Mouse (Mus musculus) liver, embryonic 16.5 days (tissue): ENCODE measurements around the gene Inpp5a. TPM values are rescaled to one million over a fixed set of nuclear protein-coding genes. Genes with fewer than 3 reads are reported as not detected.

Experiments
- ATAC-seq: fragments of 200-750 bp; cut with Nextera tagmentation; 2 replicates; pipeline ENCODE4 v1.8.0; 2017; ENCODE audit warnings: low read depth, mild to moderate bottlenecking, moderate number of reproducible peaks, moderate library complexity
- H3K27ac ChIP-seq: fragments of 300-500 bp; sonication (generic); 2 replicates; pipeline ENCODE4 v1.5.1; 2014; ENCODE audit warnings: mild to moderate bottlenecking, low read length
- H3K27me3 ChIP-seq: fragments of 300-500 bp; sonication (generic); 2 replicates; pipeline ENCODE4 v1.6.1; 2014; ENCODE audit warnings: low read depth, low read length, mixed read lengths; ENCODE audit not compliant: control insufficient read depth, insufficient read depth
- H3K36me3 ChIP-seq: fragments of 300-500 bp; sonication (generic); 2 replicates; pipeline ENCODE4 v1.6.1; 2014; ENCODE audit warnings: mild to moderate bottlenecking; ENCODE audit not compliant: control insufficient read depth, insufficient read depth
- H3K4me1 ChIP-seq: fragments of 300-500 bp; sonication (generic); 2 replicates; pipeline ENCODE4 v1.6.1; 2014; ENCODE audit warnings: low read depth, low read length, mixed read lengths; ENCODE audit not compliant: control insufficient read depth
- H3K4me2 ChIP-seq: fragments of 300-500 bp; sonication (generic); 2 replicates; pipeline ENCODE4 v1.6.1; 2014; ENCODE audit warnings: low read depth, low read length, mixed read lengths
- H3K4me3 ChIP-seq: fragments of 300-500 bp; sonication (generic); 2 replicates; pipeline ENCODE4 v1.5.1; 2014; ENCODE audit warnings: low read depth, mild to moderate bottlenecking, low read length
- H3K9ac ChIP-seq: fragments of 300-500 bp; sonication (generic); 2 replicates; pipeline ENCODE4 v1.6.1; 2014; ENCODE audit warnings: low read depth, low read length
- H3K9me3 ChIP-seq: fragments of 300-500 bp; sonication (generic); replicated peaks from 2 replicates; pipeline ENCODE4 v1.6.1; 2016; ENCODE audit warnings: low read length; ENCODE audit not compliant: control insufficient read depth
- WGBS: fragments of 180-500 bp; shearing (Covaris S2); extraction: QIAGEN DNeasy Blood & Tissue Kit; methylation state at CpG from one replicate; pipeline ENCODE4 v1.1.7; 2014; ENCODE audit not compliant: insufficient replicate concordance; 5-methylcytosine and 5-hydroxymethylcytosine counted together
- polyA plus RNA-seq: library from polyadenylated mRNA; unstranded; fragments of >200 nt; fragmentation: Nextera tagmentation; extraction: Ambion mirVana; gene quantifications from 2 replicates; pipeline ENCODE4 v1.2.1, GENCODE M21; 2015

Inpp5a gene
- polyA plus RNA-seq, 1 experiment from 2014 or later, result 3.5 TPM

GRCm38 (mm10) chr7:139401791-139402190 lies 12.9 kb downstream of the Inpp5a start:
- Histone ChIP-seq H3K9me3 (no peaks in the 10 kb centered on the region), H3K4me1 (peaks cover 9% of the 10 kb centered on the region), H3K27ac (no peak overlapping the region), H3K36me3 (no peaks in the 10 kb centered on the region), H3K4me3 (no peak overlapping the region), H3K27me3 (no peaks in the 10 kb centered on the region), H3K4me2 (no peak overlapping the region), H3K9ac (no peak overlapping the region)
- ATAC-seq, result no peak
- WGBS, result 62% methylated on average over 8 of the region's 8 CpGs

- Histone ChIP-seq H3K27ac (no peak overlapping the region; the same call in 1 of the 2 replicates), H3K36me3 (no peaks in the 10 kb centered on the region), H3K4me3 (no peak overlapping the region), H3K27me3 (no peaks in the 10 kb centered on the region), H3K9ac (no peak overlapping the region), H3K4me2 (peak overlapping the region; percentile 9; the same call in 1 of the 2 replicates), H3K9me3 (no peaks in the 10 kb centered on the region), H3K4me1 (peaks cover 9% of the 10 kb centered on the region)
- WGBS, result 45% methylated on average over 4 of the region's 4 CpGs
- no peak for ATAC-seq
Observed at GRCm38 (mm10) chr7:139402721-139403120, 13.8 kb downstream of the Inpp5a start.

- no peaks in the 10 kb centered on the region for H3K9me3 ChIP-seq
- H3K4me3 ChIP-seq, result no peak overlapping the region
- H3K4me1 ChIP-seq, result no peaks in the 10 kb centered on the region
- no peaks in the 10 kb centered on the region for H3K36me3 ChIP-seq
- ATAC-seq, result no peak
- no peak overlapping the region for H3K27ac ChIP-seq
- H3K9ac ChIP-seq, result no peak overlapping the region
- no peak overlapping the region for H3K4me2 ChIP-seq
- WGBS, result 38% methylated on average over 2 of the region's 2 CpGs
- no peaks in the 10 kb centered on the region for H3K27me3 ChIP-seq
Observed at GRCm38 (mm10) chr7:139406581-139406980, 17.7 kb downstream of the Inpp5a start.

- Histone ChIP-seq H3K9me3 (no peaks in the 10 kb centered on the region), H3K27ac (no peak overlapping the region), H3K36me3 (no peaks in the 10 kb centered on the region), H3K4me3 (no peak overlapping the region), H3K4me1 (no peaks in the 10 kb centered on the region), H3K27me3 (no peaks in the 10 kb centered on the region), H3K4me2 (no peak overlapping the region), H3K9ac (no peak overlapping the region)
- no peak for ATAC-seq
Observed at GRCm38 (mm10) chr7:139407966-139408365, 19.1 kb downstream of the Inpp5a start.

- 71% methylated on average over 5 of the region's 5 CpGs for WGBS
- no peaks in the 10 kb centered on the region for H3K27me3 ChIP-seq
- ATAC-seq, result no peak
Observed at GRCm38 (mm10) chr7:139409903-139410302, 21.0 kb downstream of the Inpp5a start.

GRCm38 (mm10) chr7:139412223-139412950 lies 23.5 kb downstream of the Inpp5a start:
- 26% methylated on average over 8 of the region's 8 CpGs for WGBS
- no peaks in the 10 kb centered on the region for H3K4me1 ChIP-seq
- ATAC-seq, result no peak

More at GRCm38 (mm10) chr7:139409903-139410302, 21.0 kb downstream of the Inpp5a start:
- Histone ChIP-seq H3K36me3 (no peaks in the 10 kb centered on the region), H3K9ac (no peak overlapping the region), H3K27ac (no peak overlapping the region), H3K9me3 (no peaks in the 10 kb centered on the region), H3K4me1 (no peaks in the 10 kb centered on the region), H3K4me3 (no peak overlapping the region), H3K4me2 (no peak overlapping the region)

GRCm38 (mm10) chr7:139413400-139413799 lies 24.5 kb downstream of the Inpp5a start:
- H3K27ac ChIP-seq, result no peak overlapping the region
- ATAC-seq, result no peak
- H3K9ac ChIP-seq, result no peak overlapping the region
- H3K4me3 ChIP-seq, result no peak overlapping the region
- no peak overlapping the region for H3K4me2 ChIP-seq
- no peaks in the 10 kb centered on the region for H3K27me3 ChIP-seq
- 51% methylated on average over 3 of the region's 3 CpGs for WGBS
- H3K4me1 ChIP-seq, result no peaks in the 10 kb centered on the region
- no peaks in the 10 kb centered on the region for H3K9me3 ChIP-seq
- H3K36me3 ChIP-seq, result no peaks in the 10 kb centered on the region

More at GRCm38 (mm10) chr7:139412223-139412950, 23.5 kb downstream of the Inpp5a start:
- Histone ChIP-seq H3K4me3 (no peak overlapping the region), H3K36me3 (no peaks in the 10 kb centered on the region), H3K4me2 (no peak overlapping the region), H3K9me3 (no peaks in the 10 kb centered on the region), H3K27ac (no peak overlapping the region), H3K27me3 (no peaks in the 10 kb centered on the region), H3K9ac (no peak overlapping the region)

GRCm38 (mm10) chr7:139415616-139416225 lies 26.8 kb downstream of the Inpp5a start:
- Histone ChIP-seq H3K27me3 (no peaks in the 10 kb centered on the region), H3K4me2 (no peak overlapping the region), H3K27ac (no peak overlapping the region), H3K4me1 (no peaks in the 10 kb centered on the region), H3K4me3 (no peak overlapping the region), H3K36me3 (no peaks in the 10 kb centered on the region), H3K9me3 (no peaks in the 10 kb centered on the region), H3K9ac (no peak overlapping the region)
- ATAC-seq, result no peak

GRCm38 (mm10) chr7:139418371-139418770 lies 29.5 kb downstream of the Inpp5a start:
- Histone ChIP-seq H3K4me1 (no peaks in the 10 kb centered on the region), H3K9ac (no peak overlapping the region), H3K4me3 (no peak overlapping the region), H3K4me2 (no peak overlapping the region), H3K27ac (no peak overlapping the region), H3K27me3 (no peaks in the 10 kb centered on the region), H3K9me3 (no peaks in the 10 kb centered on the region), H3K36me3 (no peaks in the 10 kb centered on the region)
- no peak for ATAC-seq
- WGBS, result 54% methylated on average over 1 of the region's 1 CpGs
